Mouse (Mus musculus) bone marrow macrophage, adult 2 months (primary cell): Measurements from ENCODE around the gene Flad1.

Source experiments
- CTCF ChIP-seq: IDR thresholded peaks from 2 replicates; pipeline ENCODE4 v1.5.1; 2012; ENCODE audit warnings: low read depth, mild to moderate bottlenecking, low read length, moderate library complexity
- POLR2A ChIP-seq: IDR thresholded peaks from 2 replicates; pipeline ENCODE4 v1.6.1; 2012; ENCODE audit warnings: mild to moderate bottlenecking, low read depth, low read length, borderline replicate concordance

DNA sequence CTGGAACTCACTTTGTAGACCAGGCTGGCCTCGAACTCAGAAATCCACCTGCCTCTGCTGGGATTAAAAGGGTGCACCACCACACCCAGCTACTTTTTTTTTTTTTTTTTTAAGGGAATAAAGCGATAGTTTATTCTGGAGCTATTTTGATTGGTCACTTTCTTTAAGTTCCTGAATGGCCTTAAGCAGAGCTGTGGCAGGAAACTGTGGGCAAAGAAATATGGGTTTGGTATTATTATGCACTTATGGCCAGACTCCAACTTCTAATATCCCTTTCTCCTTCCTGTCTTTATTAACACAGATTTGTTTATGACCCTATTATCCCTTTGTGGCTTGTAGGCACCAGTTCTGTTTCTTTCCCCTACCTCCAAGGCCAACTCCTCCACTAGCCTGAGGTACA lies 8.8 kb upstream of the Flad1 start:
- TF ChIP-seq POLR2A (no peak), CTCF (no peak)
